Mouse (Mus musculus) liver, postnatal 0 days (tissue): Measurements from ENCODE around the gene Lmbrd2.

Experiments used
- CTCF ChIP-seq: sonication (generic); IDR thresholded peaks from 2 replicates; pipeline ENCODE4 v1.5.1; 2016; ENCODE audit warnings: antibody characterized with exemption, low read depth
- EP300 ChIP-seq: IDR thresholded peaks from 2 replicates; pipeline ENCODE4 v1.6.1; 2016; ENCODE audit warnings: antibody characterized with exemption, low read depth, mild to moderate bottlenecking

- TF ChIP-seq CTCF (no peak), EP300 (no peak)
Observed at GRCm38 (mm10) chr15:9106303-9107074, 33.9 kb upstream of the Lmbrd2 start.
